Mouse (Mus musculus): ENCODE measurements at regions not wholly inside any gene's neighbourhood (a gene's known extent, or its start where the extent isn't known, plus 50 kb on each side); places are given as distances from the start of the nearest gene placed in this dataset.

GRCm38 (mm10) chr15:36427334-36427733 is 580.2 kb downstream of the Zfp706 start:
- no peak for DNase-seq

- no peak for DNase-seq
Observed at GRCm38 (mm10) chr15:36425902-36426301, 581.7 kb downstream of the Zfp706 start.

GRCm38 (mm10) chr15:36424047-36424446 is 583.5 kb downstream of the Zfp706 start:
- DNase-seq: no peak

- no peak for DNase-seq
Observed at GRCm38 (mm10) chr15:36422781-36423180, 584.8 kb downstream of the Zfp706 start.

GRCm38 (mm10) chr15:36419943-36420480 is 587.6 kb downstream of the Zfp706 start:
- no peak for DNase-seq

GRCm38 (mm10) chr15:36417426-36417825 is 590.1 kb downstream of the Zfp706 start:
- DNase-seq: no peak

- DNase-seq: no peak
Observed at GRCm38 (mm10) chr15:36415552-36416249, 591.9 kb downstream of the Zfp706 start.

- DNase-seq: no peak
Observed at GRCm38 (mm10) chr15:36412016-36412415, 595.6 kb downstream of the Zfp706 start.

GRCm38 (mm10) chr15:36405446-36405845 is 602.1 kb downstream of the Zfp706 start:
- DNase-seq: no peak

GRCm38 (mm10) chr15:36403336-36404119 is 604.0 kb downstream of the Zfp706 start:
- no peak for DNase-seq

- DNase-seq: no peak
Observed at GRCm38 (mm10) chr15:36402051-36402450, 605.5 kb downstream of the Zfp706 start.

- DNase-seq: no peak
Observed at GRCm38 (mm10) chr15:36400311-36400840, 607.2 kb downstream of the Zfp706 start.

GRCm38 (mm10) chr15:36399355-36400012 is 608.1 kb downstream of the Zfp706 start:
- DNase-seq: peak in 1 of 2 experiments; percentile 51

GRCm38 (mm10) chr15:36398099-36398982 is 609.2 kb downstream of the Zfp706 start:
- DNase-seq: no peak

GRCm38 (mm10) chr15:36396791-36397190 is 610.8 kb downstream of the Zfp706 start:
- no peak for DNase-seq

GRCm38 (mm10) chr15:36396245-36396644 is 611.3 kb downstream of the Zfp706 start:
- no peak for DNase-seq

- DNase-seq: no peak
Observed at GRCm38 (mm10) chr15:36395672-36396050, 611.9 kb downstream of the Zfp706 start.

- no peak for DNase-seq
Observed at GRCm38 (mm10) chr15:36394914-36395671, 612.5 kb downstream of the Zfp706 start.

GRCm38 (mm10) chr15:36389775-36390174 is 617.8 kb downstream of the Zfp706 start:
- no peak for DNase-seq

GRCm38 (mm10) chr15:36381228-36381671 is 626.3 kb downstream of the Zfp706 start:
- no peak for DNase-seq
